Mouse (Mus musculus): Measurements from ENCODE around the gene Gm10330.
"Not testable (repeated sequence)": the region's sequence is repeated elsewhere in the genome, so short reads cannot be mapped to it uniquely, and the experiment has no call there.

The Gm10330 gene

GRCm38 (mm10) chr12:23780165-23780564 is at the start of gene Gm10330:
Gene Gm10330 (minus strand): TSS chr12:23780265.
- DNase-seq (ENCODE audit: low read depth, low spot score), result not testable (repeated sequence)

GRCm38 (mm10) chr12:23800776-23801175 is 20.7 kb upstream of the Gm10330 start:
- DNase-seq (ENCODE audit: low read depth, low spot score), result not testable (repeated sequence)

- not testable (repeated sequence) for DNase-seq (ENCODE audit: low read depth, low spot score)
Measured at GRCm38 (mm10) chr12:23800366-23800765, 20.3 kb upstream of the Gm10330 start.
